Mouse (Mus musculus): Measurements from ENCODE around the gene Vav2.

- TF ChIP-seq POLR2A (IDR thresholded peaks at IDR 0.05; ENCODE audit: borderline replicate concordance, control insufficient read depth, low read depth, low read length) (no peak), CTCF (IDR thresholded peaks at IDR 0.05; ENCODE audit: control insufficient read depth, insufficient read depth, low read length) (no peak)
Observed at GRCm38 (mm10) chr2:27316167-27316566, 110.7 kb downstream of the Vav2 start.

Measured in bone marrow, adult 2 months (tissue).